Mouse (Mus musculus): ENCODE measurements at regions not wholly inside any gene's neighbourhood (a gene's known extent, or its start where the extent isn't known, plus 50 kb on each side); places are given as distances from the start of the nearest gene placed in this dataset.
"Not testable (repeated sequence)": the region's sequence is repeated elsewhere in the genome, so short reads cannot be mapped to it uniquely, and the experiment has no call there.

DNA sequence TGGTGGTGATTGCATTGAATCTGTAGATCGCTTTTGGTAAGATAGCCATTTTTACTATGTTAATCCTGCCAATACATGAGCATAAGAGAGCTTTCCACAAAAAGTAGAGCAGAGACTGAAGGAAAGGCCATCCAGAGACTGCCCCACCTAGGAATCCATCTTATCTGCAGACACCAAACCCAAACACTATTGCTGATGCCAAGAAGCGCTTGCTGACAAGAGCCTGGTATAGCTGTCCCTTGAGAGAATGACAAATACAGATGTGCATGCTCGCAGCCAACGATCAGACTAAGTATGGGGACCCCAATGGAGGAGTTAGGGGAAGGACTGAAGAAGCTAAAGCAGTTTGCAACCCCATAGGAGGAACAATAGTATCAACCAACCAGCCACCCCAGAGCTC lies 51.7 kb upstream of the Rabgap1l start:
- TF ChIP-seq CTCF, POLR2A (IDR thresholded peaks at IDR 0.05; ENCODE audit: extremely low read depth, insufficient read depth, low read length): not testable (repeated sequence)

Measured in cortical plate, adult 2 months (tissue).